Mouse (Mus musculus) myocyte (in vitro differentiated cells): Measurements from ENCODE around the gene Napsa. TPM values are rescaled to one million over a fixed set of nuclear protein-coding genes. Genes with fewer than 3 reads are reported as not detected.

ENCODE experiments used
- H3K27me3 ChIP-seq: one replicate; pipeline ENCODE4 v1.6.1; 2011; ENCODE audit not compliant: control insufficient read depth, insufficient read depth, insufficient read length
- H3K36me3 ChIP-seq: one replicate; pipeline ENCODE4 v1.6.1; 2011; ENCODE audit not compliant: control insufficient read depth, insufficient read depth
- H3K4me2 ChIP-seq: one replicate; pipeline ENCODE4 v1.6.1; 2011; ENCODE audit warnings: low read depth, control low read depth
- H3K4me3 ChIP-seq: one replicate; pipeline ENCODE4 v1.5.1; 2011; ENCODE audit warnings: mild to moderate bottlenecking, control low read depth, moderate library complexity
- H3K79me2 ChIP-seq: one replicate; pipeline ENCODE4 v1.6.1; 2011; ENCODE audit not compliant: control insufficient read depth, insufficient read depth
- H3ac ChIP-seq: one replicate; pipeline ENCODE4 v1.6.1; 2011; ENCODE audit not compliant: control insufficient read depth, insufficient read length
- CEBPB ChIP-seq: IDR thresholded peaks from 2 replicates; pipeline ENCODE4 v1.6.1; 2011; ENCODE audit warnings: mild to moderate bottlenecking, moderate library complexity; ENCODE audit not compliant: poor library complexity, insufficient read depth, severe bottlenecking
- E2F4 ChIP-seq: IDR thresholded peaks from one replicate; pipeline ENCODE4 v1.6.1; 2011; ENCODE audit warnings: mild to moderate bottlenecking, control low read depth, moderate library complexity; ENCODE audit not compliant: insufficient read depth
- MAX ChIP-seq: IDR thresholded peaks from one replicate; pipeline ENCODE4 v1.6.1; 2011; ENCODE audit warnings: low read depth, mild to moderate bottlenecking, control low read depth
- MYOD1 ChIP-seq, 3 experiments: IDR thresholded peaks; one replicate each; pipeline ENCODE4 v1.6.1; 2011; ENCODE audit warnings: control low read depth in 2 of 3, low read depth in 2 of 3, mild to moderate bottlenecking in 2 of 3, moderate library complexity in 1 of 3; ENCODE audit not compliant: insufficient read length in 2 of 3, control insufficient read depth in 1 of 3
- MYOG ChIP-seq, 3 experiments: IDR thresholded peaks; one replicate each; pipeline ENCODE4 v1.6.1; 2011; ENCODE audit warnings: control low read depth in 2 of 3, low read depth in 2 of 3, mild to moderate bottlenecking in 2 of 3; ENCODE audit not compliant: insufficient read length in 2 of 3, control insufficient read depth in 1 of 3, insufficient read depth in 1 of 3
- POLR2A ChIP-seq: IDR thresholded peaks from one replicate; pipeline ENCODE4 v1.6.1; 2011; ENCODE audit warnings: low read depth, mild to moderate bottlenecking, control low read depth, moderate library complexity; ENCODE audit not compliant: insufficient read length
- POLR2AphosphoS2 ChIP-seq: IDR thresholded peaks from one replicate; pipeline ENCODE4 v1.6.1; 2011; ENCODE audit warnings: low read depth, control low read depth; ENCODE audit not compliant: insufficient read length
- REST ChIP-seq: IDR thresholded peaks from one replicate; pipeline ENCODE4 v1.6.1; 2011; ENCODE audit warnings: mild to moderate bottlenecking, control low read depth, moderate library complexity; ENCODE audit not compliant: insufficient read depth, insufficient read length
- SRF ChIP-seq: IDR thresholded peaks from one replicate; pipeline ENCODE4 v1.6.1; 2011; ENCODE audit warnings: low read depth; ENCODE audit not compliant: control insufficient read depth, insufficient read length
- TCF12 ChIP-seq: IDR thresholded peaks from one replicate; pipeline ENCODE4 v1.6.1; 2011; ENCODE audit warnings: mild to moderate bottlenecking, control low read depth; ENCODE audit not compliant: poor library complexity, insufficient read depth, severe bottlenecking
- TCF3 ChIP-seq: IDR thresholded peaks from one replicate; pipeline ENCODE4 v1.6.1; 2011; ENCODE audit warnings: low read depth, control low read depth; ENCODE audit not compliant: insufficient read length
- USF1 ChIP-seq: IDR thresholded peaks from one replicate; pipeline ENCODE4 v1.6.1; 2011; ENCODE audit warnings: low read depth, mild to moderate bottlenecking, control low read depth, moderate library complexity
- polyA plus RNA-seq: library from polyadenylated mRNA; unstranded; fragments of >200 nt; fragmentation: generic; extraction: Trizol; gene quantifications from one replicate; pipeline ENCODE4 v1.2.1, GENCODE M21; 2012; ENCODE audit warnings: missing spikeins

Napsa gene
- not detected for polyA plus RNA-seq

GRCm38 (mm10) chr7:44572213-44572701, at the start of gene Napsa:
Napsa (plus strand) TSS chr7:44572380.
- Histone ChIP-seq H3K36me3 (no peaks in the 10 kb centered on the region), H3K27me3 (peaks cover 30% of the 10 kb centered on the region), H3K79me2 (no peaks in the 10 kb centered on the region), H3K4me3 (no peak within 1 kb of the TSS), H3ac (no peak within 1 kb of the TSS), H3K4me2 (no peak within 1 kb of the TSS)
- TF ChIP-seq TCF3 (no peak), TCF12 (no peak), MYOG (IDR thresholded peaks at IDR 0.05; ENCODE audit: control insufficient read depth in 1 of 3, insufficient read depth in 1 of 3, insufficient read length in 2 of 3, low read depth in 2 of 3) (no peak), E2F4 (no peak), POLR2AphosphoS2 (no peak)

DNA sequence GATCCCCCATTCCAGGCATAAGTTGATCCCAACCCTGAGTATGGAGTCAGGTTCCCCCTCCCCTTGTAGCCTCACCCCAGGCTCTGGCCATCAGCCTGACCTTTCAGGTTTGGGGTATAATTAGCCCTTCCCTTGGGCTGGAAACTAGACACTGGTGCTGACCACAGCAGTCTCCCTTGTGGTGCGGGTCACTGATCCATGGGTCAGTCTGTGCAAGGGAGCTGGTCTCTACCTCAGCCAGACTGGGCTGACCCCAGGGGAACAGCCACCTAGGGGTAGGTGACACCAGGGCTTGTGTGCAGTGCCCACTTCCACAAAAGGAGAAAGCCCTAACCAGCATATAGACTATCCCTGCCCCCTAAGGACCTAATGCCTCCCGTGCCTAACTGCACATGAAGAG, 49.1 kb upstream of the Napsa start:
- no peak for TF ChIP-seq TCF3
- peak; percentile 25 for TF ChIP-seq POLR2A
- no peaks in the 10 kb centered on the region for H3K36me3 ChIP-seq
- H3K4me2 ChIP-seq = peak overlapping the region; percentile 30
- no peaks in the 10 kb centered on the region for H3K79me2 ChIP-seq
- H3K27me3 ChIP-seq = peaks cover 6% of the 10 kb centered on the region
- no peak overlapping the region for H3K4me3 ChIP-seq
- H3ac ChIP-seq = no peak overlapping the region

- peak within 1 kb of the TSS; percentile 58 for H3K4me2 ChIP-seq
- peak in 1 of 3 experiments; percentile 47 for TF ChIP-seq MYOD1 (IDR thresholded peaks at IDR 0.05; ENCODE audit: control insufficient read depth in 1 of 3, insufficient read length in 2 of 3, low read depth in 2 of 3)
- TF ChIP-seq CEBPB = no peak
- peak in 1 of 3 experiments; percentile 70 for TF ChIP-seq MYOG (IDR thresholded peaks at IDR 0.05; ENCODE audit: control insufficient read depth in 1 of 3, insufficient read depth in 1 of 3, insufficient read length in 2 of 3, low read depth in 2 of 3)
- no peaks in the 10 kb centered on the region for H3K36me3 ChIP-seq
- no peak within 1 kb of the TSS for H3K4me3 ChIP-seq
- H3ac ChIP-seq = no peak within 1 kb of the TSS
- peaks cover 6% of the 10 kb centered on the region for H3K27me3 ChIP-seq
- no peaks in the 10 kb centered on the region for H3K79me2 ChIP-seq
Observed at GRCm38 (mm10) chr7:44524502-44524901, 47.7 kb upstream of the Napsa start, which contains the start of gene Mybpc2. Mybpc2 (minus strand) TSS chr7:44524656.

DNA sequence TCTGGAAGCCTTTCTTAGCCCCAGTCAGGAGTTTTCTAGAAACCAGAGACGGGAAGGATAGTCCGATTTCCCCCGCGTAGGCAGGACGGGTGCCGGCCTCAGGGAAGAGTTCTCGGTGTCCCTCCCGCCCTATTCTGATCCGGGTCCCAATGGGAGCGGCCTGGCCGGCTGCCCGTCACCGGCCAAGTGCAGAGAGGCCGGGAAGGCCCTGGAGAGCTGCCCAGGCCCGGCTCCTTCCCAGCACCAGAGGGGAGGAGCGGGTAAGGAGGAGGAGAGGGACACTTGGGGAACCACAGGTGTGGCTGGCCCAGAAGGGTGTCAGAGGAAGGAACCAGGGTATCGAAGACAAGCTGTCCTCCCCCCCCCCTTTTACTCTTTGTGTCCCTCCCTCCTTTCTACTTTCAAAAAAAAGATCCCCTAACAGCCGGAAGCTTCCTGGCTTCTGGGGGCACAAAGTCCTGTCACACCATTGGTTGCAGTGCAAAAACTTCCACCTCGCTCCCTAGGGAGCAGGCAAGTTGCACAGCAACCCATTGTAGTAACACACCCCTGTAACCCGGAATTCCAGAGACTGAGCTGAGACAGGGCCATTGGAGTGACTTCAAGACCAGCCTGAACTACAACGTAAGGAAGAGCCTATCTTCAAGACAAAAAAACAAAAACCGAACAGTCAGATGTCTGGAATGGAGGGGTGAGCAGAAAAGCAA, 46.9 kb upstream of the Napsa start:
- TF ChIP-seq MYOG (IDR thresholded peaks at IDR 0.05; ENCODE audit: control insufficient read depth in 1 of 3, insufficient read depth in 1 of 3, insufficient read length in 2 of 3, low read depth in 2 of 3) (peak in 1 of 3 experiments; percentile 44), CEBPB (no peak), USF1 (no peak), TCF12 (no peak), POLR2AphosphoS2 (no peak), REST (no peak), MAX (no peak), MYOD1 (IDR thresholded peaks at IDR 0.05; ENCODE audit: control insufficient read depth in 1 of 3, insufficient read length in 2 of 3, low read depth in 2 of 3) (peak in 1 of 3 experiments; percentile 34), E2F4 (no peak), POLR2A (no peak), SRF (no peak)
- peaks cover 6% of the 10 kb centered on the region for H3K27me3 ChIP-seq
- no peak overlapping the region for H3ac ChIP-seq
- peak overlapping the region; percentile 58 for H3K4me2 ChIP-seq
- no peaks in the 10 kb centered on the region for H3K79me2 ChIP-seq
- H3K36me3 ChIP-seq = no peaks in the 10 kb centered on the region
- H3K4me3 ChIP-seq = no peak overlapping the region

GRCm38 (mm10) chr7:44526414-44527154, 45.6 kb upstream of the Napsa start:
- Histone ChIP-seq H3K36me3 (no peaks in the 10 kb centered on the region), H3K27me3 (no peaks in the 10 kb centered on the region)

More at GRCm38 (mm10) chr7:44526414-44527154, 45.6 kb upstream of the Napsa start:
- Histone ChIP-seq H3ac (no peak overlapping the region), H3K79me2 (no peaks in the 10 kb centered on the region), H3K4me3 (no peak overlapping the region), H3K4me2 (no peak overlapping the region)
- TF ChIP-seq TCF3 (no peak), POLR2AphosphoS2 (no peak), MYOG (IDR thresholded peaks at IDR 0.05; ENCODE audit: control insufficient read depth in 1 of 3, insufficient read depth in 1 of 3, insufficient read length in 2 of 3, low read depth in 2 of 3) (no peak), REST (no peak)
